Mouse (Mus musculus) frontal cortex, postnatal 36 days (tissue): ENCODE data around the gene Zbtb16.

Experiments used
- DNase-seq, 2 experiments: peaks; one replicate each; pipeline ENCODE4 v3.0.0; 2022; ENCODE audit warnings: low spot score in 2 of 2

Zbtb16 gene

GRCm38 (mm10) chr9:48826377-48826889 lies 9.6 kb downstream of the Zbtb16 start:
- no peak for DNase-seq

- DNase-seq, result no peak
Measured at GRCm38 (mm10) chr9:48824533-48825130, 11.4 kb downstream of the Zbtb16 start.

GRCm38 (mm10) chr9:48823851-48824250 lies 12.2 kb downstream of the Zbtb16 start:
- no peak for DNase-seq

GRCm38 (mm10) chr9:48823319-48823705 lies 12.7 kb downstream of the Zbtb16 start:
- DNase-seq, result no peak

GRCm38 (mm10) chr9:48822586-48823318 lies 13.3 kb downstream of the Zbtb16 start:
- DNase-seq, result no peak

- no peak for DNase-seq
Measured at GRCm38 (mm10) chr9:48821916-48822585, 14.0 kb downstream of the Zbtb16 start.

- no peak for DNase-seq
Measured at GRCm38 (mm10) chr9:48821431-48821830, 14.6 kb downstream of the Zbtb16 start.

- no peak for DNase-seq
Measured at GRCm38 (mm10) chr9:48820791-48821190, 15.2 kb downstream of the Zbtb16 start.

GRCm38 (mm10) chr9:48819695-48820094 lies 16.3 kb downstream of the Zbtb16 start:
- no peak for DNase-seq

- no peak for DNase-seq
Measured at GRCm38 (mm10) chr9:48819137-48819536, 16.9 kb downstream of the Zbtb16 start.

- no peak for DNase-seq
Measured at GRCm38 (mm10) chr9:48817907-48818306, 18.1 kb downstream of the Zbtb16 start.

GRCm38 (mm10) chr9:48817399-48817793 lies 18.6 kb downstream of the Zbtb16 start:
- DNase-seq, result no peak

- no peak for DNase-seq
Measured at GRCm38 (mm10) chr9:48816678-48817398, 19.2 kb downstream of the Zbtb16 start.

GRCm38 (mm10) chr9:48816157-48816556 lies 19.9 kb downstream of the Zbtb16 start:
- DNase-seq, result no peak

- DNase-seq, result no peak
Measured at GRCm38 (mm10) chr9:48814881-48815495, 21.0 kb downstream of the Zbtb16 start.

GRCm38 (mm10) chr9:48813960-48814880 lies 21.8 kb downstream of the Zbtb16 start:
- no peak for DNase-seq

GRCm38 (mm10) chr9:48812352-48812751 lies 23.7 kb downstream of the Zbtb16 start:
- DNase-seq, result no peak

- DNase-seq, result no peak
Measured at GRCm38 (mm10) chr9:48806591-48806990, 29.4 kb downstream of the Zbtb16 start.

GRCm38 (mm10) chr9:48805850-48806249 lies 30.2 kb downstream of the Zbtb16 start:
- DNase-seq, result no peak

GRCm38 (mm10) chr9:48804509-48804908 lies 31.5 kb downstream of the Zbtb16 start:
- no peak for DNase-seq
